Mouse (Mus musculus) embryonic fibroblast, embryonic 13.5 days (primary cell): ENCODE measurements at regions not wholly inside any gene's neighbourhood (a gene's known extent, or its start where the extent isn't known, plus 50 kb on each side); places are given as distances from the start of the nearest gene placed in this dataset.

Experiments used
- CTCF ChIP-seq: IDR thresholded peaks from 2 replicates; pipeline ENCODE4 v1.5.1; 2011; ENCODE audit warnings: mild to moderate bottlenecking, control low read depth, low read length, moderate library complexity, borderline replicate concordance; ENCODE audit not compliant: insufficient read depth
- POLR2A ChIP-seq: IDR thresholded peaks from 2 replicates; pipeline ENCODE4 v1.6.1; 2011; ENCODE audit warnings: low read depth, mild to moderate bottlenecking, control low read depth, low read length, moderate library complexity

GRCm38 (mm10) chr5:97788175-97788574 is 242.7 kb downstream of the Antxr2 start:
- no peak for TF ChIP-seq CTCF
- no peak for TF ChIP-seq POLR2A
